Mouse (Mus musculus) myocyte (in vitro differentiated cells): ENCODE measurements around the gene Grk1. TPM values are rescaled to one million over a fixed set of nuclear protein-coding genes. Genes with fewer than 3 reads are reported as not detected.

Source experiments
- H3K27me3 ChIP-seq: one replicate; pipeline ENCODE4 v1.6.1; 2011; ENCODE audit not compliant: control insufficient read depth, insufficient read depth, insufficient read length
- H3K36me3 ChIP-seq: one replicate; pipeline ENCODE4 v1.6.1; 2011; ENCODE audit not compliant: control insufficient read depth, insufficient read depth
- H3K4me2 ChIP-seq: one replicate; pipeline ENCODE4 v1.6.1; 2011; ENCODE audit warnings: low read depth, control low read depth
- H3K4me3 ChIP-seq: one replicate; pipeline ENCODE4 v1.5.1; 2011; ENCODE audit warnings: mild to moderate bottlenecking, control low read depth, moderate library complexity
- H3K79me2 ChIP-seq: one replicate; pipeline ENCODE4 v1.6.1; 2011; ENCODE audit not compliant: control insufficient read depth, insufficient read depth
- H3ac ChIP-seq: one replicate; pipeline ENCODE4 v1.6.1; 2011; ENCODE audit not compliant: control insufficient read depth, insufficient read length
- CEBPB ChIP-seq: IDR thresholded peaks from 2 replicates; pipeline ENCODE4 v1.6.1; 2011; ENCODE audit warnings: mild to moderate bottlenecking, moderate library complexity; ENCODE audit not compliant: poor library complexity, insufficient read depth, severe bottlenecking
- E2F4 ChIP-seq: IDR thresholded peaks from one replicate; pipeline ENCODE4 v1.6.1; 2011; ENCODE audit warnings: mild to moderate bottlenecking, control low read depth, moderate library complexity; ENCODE audit not compliant: insufficient read depth
- MAX ChIP-seq: IDR thresholded peaks from one replicate; pipeline ENCODE4 v1.6.1; 2011; ENCODE audit warnings: low read depth, mild to moderate bottlenecking, control low read depth
- MYOD1 ChIP-seq, 3 experiments: IDR thresholded peaks; one replicate each; pipeline ENCODE4 v1.6.1; 2011; ENCODE audit warnings: control low read depth in 2 of 3, low read depth in 2 of 3, mild to moderate bottlenecking in 2 of 3, moderate library complexity in 1 of 3; ENCODE audit not compliant: insufficient read length in 2 of 3, control insufficient read depth in 1 of 3
- MYOG ChIP-seq, 3 experiments: IDR thresholded peaks; one replicate each; pipeline ENCODE4 v1.6.1; 2011; ENCODE audit warnings: control low read depth in 2 of 3, low read depth in 2 of 3, mild to moderate bottlenecking in 2 of 3; ENCODE audit not compliant: insufficient read length in 2 of 3, control insufficient read depth in 1 of 3, insufficient read depth in 1 of 3
- POLR2A ChIP-seq: IDR thresholded peaks from one replicate; pipeline ENCODE4 v1.6.1; 2011; ENCODE audit warnings: low read depth, mild to moderate bottlenecking, control low read depth, moderate library complexity; ENCODE audit not compliant: insufficient read length
- POLR2AphosphoS2 ChIP-seq: IDR thresholded peaks from one replicate; pipeline ENCODE4 v1.6.1; 2011; ENCODE audit warnings: low read depth, control low read depth; ENCODE audit not compliant: insufficient read length
- REST ChIP-seq: IDR thresholded peaks from one replicate; pipeline ENCODE4 v1.6.1; 2011; ENCODE audit warnings: mild to moderate bottlenecking, control low read depth, moderate library complexity; ENCODE audit not compliant: insufficient read depth, insufficient read length
- SRF ChIP-seq: IDR thresholded peaks from one replicate; pipeline ENCODE4 v1.6.1; 2011; ENCODE audit warnings: low read depth; ENCODE audit not compliant: control insufficient read depth, insufficient read length
- TCF12 ChIP-seq: IDR thresholded peaks from one replicate; pipeline ENCODE4 v1.6.1; 2011; ENCODE audit warnings: mild to moderate bottlenecking, control low read depth; ENCODE audit not compliant: poor library complexity, insufficient read depth, severe bottlenecking
- TCF3 ChIP-seq: IDR thresholded peaks from one replicate; pipeline ENCODE4 v1.6.1; 2011; ENCODE audit warnings: low read depth, control low read depth; ENCODE audit not compliant: insufficient read length
- USF1 ChIP-seq: IDR thresholded peaks from one replicate; pipeline ENCODE4 v1.6.1; 2011; ENCODE audit warnings: low read depth, mild to moderate bottlenecking, control low read depth, moderate library complexity
- polyA plus RNA-seq: library from polyadenylated mRNA; unstranded; fragments of >200 nt; fragmentation: generic; extraction: Trizol; gene quantifications from one replicate; pipeline ENCODE4 v1.2.1, GENCODE M21; 2012; ENCODE audit warnings: missing spikeins

The Grk1 gene
- polyA plus RNA-seq, 1 experiment: under 0.01 TPM

- no peak for TF ChIP-seq TCF12
- TF ChIP-seq POLR2A: no peak
- no peak for TF ChIP-seq MYOG (IDR thresholded peaks at IDR 0.05; ENCODE audit: control insufficient read depth in 1 of 3, insufficient read depth in 1 of 3, insufficient read length in 2 of 3, low read depth in 2 of 3)
- TF ChIP-seq MAX: no peak
- no peak for TF ChIP-seq SRF
- TF ChIP-seq REST: no peak
- TF ChIP-seq MYOD1 (IDR thresholded peaks at IDR 0.05; ENCODE audit: control insufficient read depth in 1 of 3, insufficient read length in 2 of 3, low read depth in 2 of 3): no peak
- TF ChIP-seq CEBPB: no peak
- Histone ChIP-seq H3K79me2 (no peaks in the 10 kb centered on the region), H3K27me3 (peaks cover 52% of the 10 kb centered on the region), H3K36me3 (no peaks in the 10 kb centered on the region), H3K4me3 (no peak overlapping the region), H3ac (no peak overlapping the region), H3K4me2 (no peak overlapping the region)
Measured at GRCm38 (mm10) chr8:13411597-13411996, 6.7 kb downstream of the Grk1 start.

- H3K27me3 ChIP-seq: peaks cover 44% of the 10 kb centered on the region
- no peaks in the 10 kb centered on the region for H3K79me2 ChIP-seq
- no peak overlapping the region for H3K4me3 ChIP-seq
- no peak for TF ChIP-seq SRF
- no peak for TF ChIP-seq TCF3
- no peak for TF ChIP-seq REST
- TF ChIP-seq TCF12: no peak
- TF ChIP-seq POLR2AphosphoS2: no peak
- TF ChIP-seq POLR2A: no peak
- no peak for TF ChIP-seq MAX
- no peaks in the 10 kb centered on the region for H3K36me3 ChIP-seq
- H3K4me2 ChIP-seq: no peak overlapping the region
- H3ac ChIP-seq: no peak overlapping the region
Measured at GRCm38 (mm10) chr8:13412891-13413558, 8.1 kb downstream of the Grk1 start.

GRCm38 (mm10) chr8:13413823-13414390 is 9.0 kb downstream of the Grk1 start:
- no peaks in the 10 kb centered on the region for H3K79me2 ChIP-seq
- H3K4me3 ChIP-seq: no peak overlapping the region
- TF ChIP-seq MYOG (IDR thresholded peaks at IDR 0.05; ENCODE audit: control insufficient read depth in 1 of 3, insufficient read depth in 1 of 3, insufficient read length in 2 of 3, low read depth in 2 of 3): no peak
- TF ChIP-seq MYOD1 (IDR thresholded peaks at IDR 0.05; ENCODE audit: control insufficient read depth in 1 of 3, insufficient read length in 2 of 3, low read depth in 2 of 3): no peak
- TF ChIP-seq USF1: no peak
- no peaks in the 10 kb centered on the region for H3K36me3 ChIP-seq
- no peak overlapping the region for H3K4me2 ChIP-seq
- peaks cover 39% of the 10 kb centered on the region for H3K27me3 ChIP-seq
- H3ac ChIP-seq: no peak overlapping the region

GRCm38 (mm10) chr8:13415879-13416278 is 11.0 kb downstream of the Grk1 start:
- no peak for TF ChIP-seq SRF
- no peak for TF ChIP-seq CEBPB
- no peak for TF ChIP-seq MYOG (IDR thresholded peaks at IDR 0.05; ENCODE audit: control insufficient read depth in 1 of 3, insufficient read depth in 1 of 3, insufficient read length in 2 of 3, low read depth in 2 of 3)
- no peak for TF ChIP-seq POLR2A
- no peak for TF ChIP-seq MYOD1 (IDR thresholded peaks at IDR 0.05; ENCODE audit: control insufficient read depth in 1 of 3, insufficient read length in 2 of 3, low read depth in 2 of 3)
- no peak for TF ChIP-seq POLR2AphosphoS2
- TF ChIP-seq MAX: no peak
- TF ChIP-seq TCF3: no peak
- TF ChIP-seq TCF12: no peak
- no peak for TF ChIP-seq USF1
- no peak for TF ChIP-seq REST
- TF ChIP-seq E2F4: no peak
- H3K4me2 ChIP-seq: no peak overlapping the region
- H3K27me3 ChIP-seq: peaks cover 32% of the 10 kb centered on the region
- H3K4me3 ChIP-seq: no peak overlapping the region
- no peaks in the 10 kb centered on the region for H3K79me2 ChIP-seq
- no peaks in the 10 kb centered on the region for H3K36me3 ChIP-seq
- H3ac ChIP-seq: no peak overlapping the region

GRCm38 (mm10) chr8:13419111-13419639 is 14.3 kb downstream of the Grk1 start:
- H3K4me3 ChIP-seq: no peak overlapping the region
- H3ac ChIP-seq: no peak overlapping the region
- TF ChIP-seq E2F4 (no peak), SRF (no peak), TCF12 (no peak), MYOD1 (IDR thresholded peaks at IDR 0.05; ENCODE audit: control insufficient read depth in 1 of 3, insufficient read length in 2 of 3, low read depth in 2 of 3) (no peak), TCF3 (no peak), CEBPB (no peak), POLR2A (no peak), REST (no peak), MAX (no peak), POLR2AphosphoS2 (no peak), MYOG (IDR thresholded peaks at IDR 0.05; ENCODE audit: control insufficient read depth in 1 of 3, insufficient read depth in 1 of 3, insufficient read length in 2 of 3, low read depth in 2 of 3) (no peak), USF1 (no peak)
- no peaks in the 10 kb centered on the region for H3K79me2 ChIP-seq
- no peaks in the 10 kb centered on the region for H3K36me3 ChIP-seq
- peaks cover 24% of the 10 kb centered on the region for H3K27me3 ChIP-seq
- H3K4me2 ChIP-seq: no peak overlapping the region
